Mouse (Mus musculus) 3134 (cell line): ENCODE results near the gene Tmprss15.

Experiments used
- DNase-seq: peaks from one replicate; pipeline ENCODE4 v3.0.0-alpha.2; 2011; ENCODE audit warnings: low spot score; ENCODE audit not compliant: insufficient read length; ENCODE audit errors: extremely low read depth

Tmprss15 gene

DNA sequence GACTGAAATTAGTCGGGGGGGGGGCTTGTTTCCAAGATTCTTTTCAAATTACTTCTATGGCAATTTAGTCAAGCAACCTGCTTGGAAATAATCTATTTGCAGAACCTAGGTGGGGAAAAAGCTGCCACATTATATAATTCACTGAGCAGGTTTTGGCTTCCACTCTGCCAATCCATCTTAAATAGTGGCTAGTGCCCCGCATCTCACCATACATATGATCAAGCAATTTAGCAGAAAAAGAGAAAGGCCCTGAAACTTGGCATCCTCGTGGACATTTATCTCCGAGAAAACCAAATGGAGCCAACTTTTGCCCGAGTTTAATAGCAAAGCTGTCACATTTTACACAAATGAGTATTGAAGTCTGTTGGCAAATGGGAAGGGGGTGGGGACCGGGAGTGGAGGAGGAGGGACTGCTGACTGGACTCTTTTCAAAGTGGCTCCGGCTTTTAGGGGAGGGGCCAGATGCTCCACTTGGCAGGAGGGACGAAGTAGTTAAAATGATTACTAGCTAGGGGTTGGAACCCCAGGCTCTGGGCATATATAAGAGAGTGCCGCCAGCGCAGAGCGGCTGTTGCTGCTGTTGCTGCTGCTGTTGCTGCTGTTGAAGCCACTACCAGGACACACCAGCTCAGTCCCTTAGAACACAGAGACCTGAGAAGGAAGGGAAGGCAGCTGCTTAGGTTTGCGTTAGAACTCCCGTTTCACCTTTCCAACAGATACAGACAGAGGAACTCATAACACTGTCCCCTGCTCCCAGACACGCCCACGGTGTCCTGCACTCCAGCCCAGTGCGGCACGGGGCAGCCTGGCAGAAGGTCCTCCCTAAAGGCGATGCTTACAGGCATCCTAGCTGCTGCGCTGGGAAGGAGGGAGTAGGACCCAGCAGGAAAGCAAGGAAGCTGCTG, 160.3 kb downstream of the Tmprss15 start, which contains the start of gene Chodl:
Gene Chodl, plus strand, starts transcription at position 567 of the 905 bp plus-strand sequence.
- peak; percentile 6 for DNase-seq

DNA sequence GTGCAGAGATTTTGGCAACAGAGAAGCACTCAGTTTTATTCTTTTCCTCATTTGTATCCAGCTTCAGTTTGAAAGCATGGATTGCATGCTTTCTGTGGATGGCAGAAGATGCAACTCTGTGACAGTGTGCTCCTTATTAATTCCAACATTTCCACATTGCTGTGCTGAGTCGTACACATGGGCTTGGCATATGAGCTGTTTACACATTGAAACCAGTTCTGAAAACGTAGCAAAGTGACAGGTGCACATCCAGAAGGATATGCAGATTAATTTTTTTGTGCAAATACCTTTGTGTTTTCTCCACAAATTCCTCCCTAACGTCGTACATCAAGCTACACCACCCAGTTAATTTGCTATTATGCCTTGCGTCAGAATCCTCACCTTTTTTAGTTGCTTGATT, 168.3 kb downstream of the Tmprss15 start:
- no peak for DNase-seq
